Mouse (Mus musculus): ENCODE measurements around the gene Copz1. TPM values are rescaled to one million over a fixed set of nuclear protein-coding genes. Genes with fewer than 3 reads are reported as not detected.
A peak's percentile ranks its signal among the peaks of the same experiment; 100 is the strongest.

Gene Copz1
- 129 and 132 TPM in 2 replicates for polyA plus RNA-seq (2012; ENCODE audit: insufficient read depth, insufficient read length, missing spikeins)

- no peak for TF ChIP-seq POLR2A (IDR thresholded peaks at IDR 0.05; ENCODE audit: borderline replicate concordance, low read depth, low read length)
- TF ChIP-seq CTCF (IDR thresholded peaks at IDR 0.05; ENCODE audit: low read depth, low read length): no peak
- Histone ChIP-seq H3K4me1 (ENCODE audit: control insufficient read depth, insufficient read depth, low read length) (peaks cover 17% of the 10 kb centered on the region), H3K27ac (ENCODE audit: insufficient read depth, low read depth, low read length) (no peak within 1 kb of the TSS), H3K4me3 (ENCODE audit: insufficient read depth, low read length) (peak within 1 kb of the TSS; percentile 70)
Measured at GRCm38 (mm10) chr15:103272419-103273279, at the start of gene Copz1. Copz1 (plus strand) TSS chr15:103272714.

GRCm38 (mm10) chr15:103224161-103224560, 48.4 kb upstream of the Copz1 start:
- no peak for TF ChIP-seq CTCF (IDR thresholded peaks at IDR 0.05; ENCODE audit: low read depth, low read length)
- H3K4me3 ChIP-seq (ENCODE audit: insufficient read depth, low read length): no peak overlapping the region
- H3K4me1 ChIP-seq (ENCODE audit: control insufficient read depth, insufficient read depth, low read length): peaks cover 10% of the 10 kb centered on the region
- no peak overlapping the region for H3K27ac ChIP-seq (ENCODE audit: insufficient read depth, low read depth, low read length)

GRCm38 (mm10) chr15:103227022-103227421, 45.5 kb upstream of the Copz1 start:
- Histone ChIP-seq H3K27ac (ENCODE audit: insufficient read depth, low read depth, low read length) (no peak overlapping the region), H3K4me1 (ENCODE audit: control insufficient read depth, insufficient read depth, low read length) (no peaks in the 10 kb centered on the region), H3K4me3 (ENCODE audit: insufficient read depth, low read length) (no peak overlapping the region)
- TF ChIP-seq POLR2A (IDR thresholded peaks at IDR 0.05; ENCODE audit: borderline replicate concordance, low read depth, low read length) (no peak), CTCF (IDR thresholded peaks at IDR 0.05; ENCODE audit: low read depth, low read length) (no peak)

GRCm38 (mm10) chr15:103227572-103227971, 44.9 kb upstream of the Copz1 start:
- Histone ChIP-seq H3K27ac (ENCODE audit: insufficient read depth, low read depth, low read length) (no peak overlapping the region), H3K4me3 (ENCODE audit: insufficient read depth, low read length) (no peak overlapping the region), H3K4me1 (ENCODE audit: control insufficient read depth, insufficient read depth, low read length) (no peaks in the 10 kb centered on the region)
- TF ChIP-seq POLR2A (IDR thresholded peaks at IDR 0.05; ENCODE audit: borderline replicate concordance, low read depth, low read length) (no peak), CTCF (IDR thresholded peaks at IDR 0.05; ENCODE audit: low read depth, low read length) (no peak)

DNA sequence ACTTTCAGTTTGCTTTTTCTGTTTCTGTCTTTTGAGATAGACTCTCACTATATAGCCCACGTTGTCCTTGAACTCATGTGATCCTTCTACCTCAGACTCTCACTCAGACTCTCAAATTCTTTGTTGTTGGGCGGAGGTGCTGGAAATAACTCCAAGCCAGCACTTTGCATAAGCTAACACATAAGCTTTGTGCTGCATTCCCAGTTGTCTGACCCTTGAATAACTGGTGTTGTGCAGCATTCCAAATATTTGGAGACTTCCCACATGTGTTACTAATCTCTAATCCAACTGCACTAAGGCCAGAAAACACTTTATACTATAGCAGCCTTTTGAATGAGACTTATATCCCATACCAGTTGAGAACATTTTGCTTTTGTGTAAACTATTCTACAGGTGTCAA, 43.6 kb upstream of the Copz1 start:
- Histone ChIP-seq H3K27ac (ENCODE audit: insufficient read depth, low read depth, low read length) (no peak overlapping the region), H3K4me3 (ENCODE audit: insufficient read depth, low read length) (no peak overlapping the region), H3K4me1 (ENCODE audit: control insufficient read depth, insufficient read depth, low read length) (no peaks in the 10 kb centered on the region)
- TF ChIP-seq CTCF (IDR thresholded peaks at IDR 0.05; ENCODE audit: low read depth, low read length): no peak
- TF ChIP-seq POLR2A (IDR thresholded peaks at IDR 0.05; ENCODE audit: borderline replicate concordance, low read depth, low read length): no peak

DNA sequence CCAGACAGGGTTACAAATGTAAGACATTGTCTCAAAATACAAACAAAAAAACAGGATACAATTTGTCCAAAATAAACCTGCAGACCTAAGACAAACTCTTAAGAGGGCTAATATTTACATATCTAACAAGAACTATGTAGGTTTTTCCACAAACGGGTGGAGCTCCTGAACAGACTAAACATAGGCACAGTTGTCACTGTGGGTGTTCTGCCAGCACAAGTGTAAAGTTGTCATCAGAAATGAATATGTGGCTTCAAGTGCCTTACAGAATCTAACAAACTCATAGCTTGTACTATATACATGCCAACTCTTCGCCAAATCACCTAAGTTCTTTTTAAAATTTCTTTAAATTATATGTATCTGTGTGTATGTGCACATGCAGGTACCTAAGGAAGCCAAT, 39.4 kb upstream of the Copz1 start:
- Histone ChIP-seq H3K4me1 (ENCODE audit: control insufficient read depth, insufficient read depth, low read length) (peaks cover 3% of the 10 kb centered on the region; the same call in 1 of the 2 replicates), H3K4me3 (ENCODE audit: insufficient read depth, low read length) (no peak overlapping the region), H3K27ac (ENCODE audit: insufficient read depth, low read depth, low read length) (no peak overlapping the region)
- TF ChIP-seq CTCF (IDR thresholded peaks at IDR 0.05; ENCODE audit: low read depth, low read length) (no peak), POLR2A (IDR thresholded peaks at IDR 0.05; ENCODE audit: borderline replicate concordance, low read depth, low read length) (no peak)

- Histone ChIP-seq H3K4me3 (ENCODE audit: insufficient read depth, low read length) (no peak overlapping the region), H3K4me1 (ENCODE audit: control insufficient read depth, insufficient read depth, low read length) (peaks cover 5% of the 10 kb centered on the region), H3K27ac (ENCODE audit: insufficient read depth, low read depth, low read length) (no peak overlapping the region)
- TF ChIP-seq POLR2A (IDR thresholded peaks at IDR 0.05; ENCODE audit: borderline replicate concordance, low read depth, low read length): no peak
- no peak for TF ChIP-seq CTCF (IDR thresholded peaks at IDR 0.05; ENCODE audit: low read depth, low read length)
Measured at GRCm38 (mm10) chr15:103237295-103237694, 35.2 kb upstream of the Copz1 start.

DNA sequence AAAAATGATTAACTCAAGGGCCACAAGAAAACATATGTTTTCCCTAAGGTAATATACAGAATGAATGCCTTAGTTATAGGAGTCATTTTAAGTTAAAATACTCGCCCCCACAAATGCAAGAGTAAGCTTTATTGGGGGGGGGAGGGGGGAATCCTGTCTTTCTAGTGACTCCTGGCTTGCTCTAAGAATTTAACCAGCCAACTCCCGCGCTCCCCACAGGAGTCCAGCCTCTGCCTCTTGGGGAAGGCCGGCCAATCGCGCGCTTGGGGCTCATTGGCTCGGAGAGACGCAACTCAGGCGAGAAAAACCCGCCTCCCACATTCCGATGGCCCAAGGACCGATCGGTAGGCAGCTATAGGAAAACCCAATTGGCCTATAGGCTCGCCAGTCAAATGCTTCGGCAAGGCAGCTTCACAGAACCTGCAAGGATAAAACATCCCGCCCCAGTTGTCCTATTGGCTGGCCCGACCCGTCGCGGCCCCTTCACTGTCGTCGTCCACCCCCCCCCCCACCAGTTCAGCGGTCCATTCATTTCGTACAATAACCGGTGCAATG, 33.3 kb upstream of the Copz1 start:
- Histone ChIP-seq H3K27ac (ENCODE audit: insufficient read depth, low read depth, low read length) (peak overlapping the region; percentile 80), H3K4me3 (ENCODE audit: insufficient read depth, low read length) (peak overlapping the region; percentile 83), H3K4me1 (ENCODE audit: control insufficient read depth, insufficient read depth, low read length) (peaks cover 13% of the 10 kb centered on the region)
- TF ChIP-seq POLR2A (IDR thresholded peaks at IDR 0.05; ENCODE audit: borderline replicate concordance, low read depth, low read length): no peak
- no peak for TF ChIP-seq CTCF (IDR thresholded peaks at IDR 0.05; ENCODE audit: low read depth, low read length)

DNA sequence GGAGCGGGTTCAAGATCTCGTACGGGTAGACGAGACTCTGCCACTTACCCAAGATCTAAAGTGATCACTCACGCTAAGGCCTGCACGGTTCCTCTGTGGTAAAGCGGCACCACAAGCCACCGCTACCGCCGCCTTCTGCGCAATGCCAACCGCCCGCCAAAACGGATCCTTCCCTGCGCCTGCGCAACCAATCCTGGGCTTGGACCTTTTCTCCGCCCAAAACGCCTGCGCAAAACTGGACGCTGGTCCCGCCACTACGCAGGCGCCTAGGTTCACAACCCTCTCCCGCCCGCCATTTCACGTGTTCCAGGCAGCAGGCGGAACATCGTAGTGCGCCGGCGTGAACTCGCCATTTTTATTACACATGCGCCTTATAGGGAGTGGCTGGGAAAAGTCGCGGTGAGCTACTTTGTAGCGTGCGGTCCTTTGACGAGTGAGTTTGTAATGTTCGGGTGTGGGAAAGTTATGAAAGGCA, 32.8 kb upstream of the Copz1 start, which contains the start of gene Cbx5:
Cbx5 (minus strand) TSS at position 132 of the 475 bp plus-strand sequence.
- Histone ChIP-seq H3K27ac (ENCODE audit: insufficient read depth, low read depth, low read length) (peak within 1 kb of the TSS; percentile 90), H3K4me1 (ENCODE audit: control insufficient read depth, insufficient read depth, low read length) (peaks cover 13% of the 10 kb centered on the region), H3K4me3 (ENCODE audit: insufficient read depth, low read length) (peak within 1 kb of the TSS; percentile 83)
- TF ChIP-seq CTCF (IDR thresholded peaks at IDR 0.05; ENCODE audit: low read depth, low read length) (no peak), POLR2A (IDR thresholded peaks at IDR 0.05; ENCODE audit: borderline replicate concordance, low read depth, low read length) (no peak)

Measured in bone marrow macrophage, adult 2 months (primary cell).